Mouse (Mus musculus): Measurements from ENCODE around the gene Pear1.

GRCm38 (mm10) chr3:87718525-87718924, 105.6 kb downstream of the Pear1 start:
- TF ChIP-seq CTCF (IDR thresholded peaks at IDR 0.05; ENCODE audit: control insufficient read depth, insufficient read depth, low read length) = no peak
- TF ChIP-seq POLR2A (IDR thresholded peaks at IDR 0.05; ENCODE audit: borderline replicate concordance, control insufficient read depth, low read depth, low read length) = no peak
